Mouse (Mus musculus) thymus, adult 18-20 months (tissue): ENCODE data around the gene Pirt.

Experiments
- DNase-seq, 2 experiments: peaks; one replicate each; pipeline ENCODE4 v3.0.0; 2022; ENCODE audit warnings: mixed read lengths in 2 of 2

The Pirt gene

GRCm38 (mm10) chr11:66911811-66912210, at the start of gene Pirt:
Pirt (plus strand) TSS chr11:66911981.
- DNase-seq = no peak

GRCm38 (mm10) chr11:66871701-66872100, 40.1 kb upstream of the Pirt start:
- DNase-seq = no peak

- no peak for DNase-seq
These were observed 38.9 kb upstream of the Pirt start for GRCm38 (mm10) chr11:66872773-66873470.

- DNase-seq = no peak
These were observed 30.5 kb upstream of the Pirt start for GRCm38 (mm10) chr11:66881291-66881690.

- DNase-seq = no peak
These were observed 29.3 kb upstream of the Pirt start for GRCm38 (mm10) chr11:66882224-66883040.

GRCm38 (mm10) chr11:66892536-66892935, 19.2 kb upstream of the Pirt start:
- no peak for DNase-seq

- DNase-seq = no peak
These were observed 13.0 kb upstream of the Pirt start for GRCm38 (mm10) chr11:66898747-66899146.

GRCm38 (mm10) chr11:66899426-66899825, 12.4 kb upstream of the Pirt start:
- DNase-seq = no peak

- DNase-seq = no peak
These were observed 9.0 kb upstream of the Pirt start for GRCm38 (mm10) chr11:66902801-66903200.

GRCm38 (mm10) chr11:66905617-66906384, 6.0 kb upstream of the Pirt start:
- peak; percentile 4 to 7 for DNase-seq

- DNase-seq = no peak
These were observed 1.0 kb downstream of the Pirt start for GRCm38 (mm10) chr11:66912531-66913458.

GRCm38 (mm10) chr11:66914249-66914648, 2.5 kb downstream of the Pirt start:
- no peak for DNase-seq

GRCm38 (mm10) chr11:66920012-66920411, 8.2 kb downstream of the Pirt start:
- DNase-seq = no peak

- DNase-seq = no peak
These were observed 12.5 kb downstream of the Pirt start for GRCm38 (mm10) chr11:66924095-66924823.

GRCm38 (mm10) chr11:66928311-66928710, 16.5 kb downstream of the Pirt start:
- DNase-seq = no peak

- no peak for DNase-seq
These were observed 21.2 kb downstream of the Pirt start for GRCm38 (mm10) chr11:66932827-66933599.

- DNase-seq = no peak
These were observed 22.8 kb downstream of the Pirt start for GRCm38 (mm10) chr11:66934428-66935173.

GRCm38 (mm10) chr11:66942011-66942410, 30.2 kb downstream of the Pirt start:
- DNase-seq = no peak

GRCm38 (mm10) chr11:66945224-66945767, 33.5 kb downstream of the Pirt start:
- no peak for DNase-seq

- DNase-seq = no peak
These were observed 34.7 kb downstream of the Pirt start for GRCm38 (mm10) chr11:66946521-66946920.
